Mouse (Mus musculus) midbrain, embryonic 11.5 days (tissue): Measurements from ENCODE around the gene Hip1. TPM values are rescaled to one million over a fixed set of nuclear protein-coding genes. Genes with fewer than 3 reads are reported as not detected.

ENCODE experiments used
- ATAC-seq: fragments of 200-750 bp; cut with Nextera tagmentation; 2 replicates; pipeline ENCODE4 v1.8.0; 2017; ENCODE audit warnings: moderate TSS enrichment, moderate library complexity; ENCODE audit not compliant: low FRiP score
- DNase-seq: peaks from one replicate; pipeline ENCODE4 v3.0.0; 2015; ENCODE audit warnings: low spot score; ENCODE audit errors: missing footprints
- H3K27ac ChIP-seq: fragments of 300-500 bp; sonication (generic); 2 replicates; pipeline ENCODE4 v1.5.1; 2014; ENCODE audit warnings: low read depth, low read length
- H3K27me3 ChIP-seq: fragments of 300-500 bp; sonication (generic); 2 replicates; pipeline ENCODE4 v1.6.1; 2014; ENCODE audit warnings: mild to moderate bottlenecking, low read length, moderate library complexity, mixed read lengths; ENCODE audit not compliant: control insufficient read depth, insufficient read depth
- H3K36me3 ChIP-seq: fragments of 300-500 bp; sonication (generic); 2 replicates; pipeline ENCODE4 v1.6.1; 2014; ENCODE audit warnings: mild to moderate bottlenecking, low read length, moderate library complexity, mixed read lengths; ENCODE audit not compliant: control insufficient read depth, insufficient read depth
- H3K4me1 ChIP-seq: fragments of 300-500 bp; sonication (generic); 2 replicates; pipeline ENCODE4 v1.6.1; 2014; ENCODE audit warnings: low read length; ENCODE audit not compliant: control insufficient read depth, insufficient read depth
- H3K4me2 ChIP-seq: fragments of 300-500 bp; sonication (generic); 2 replicates; pipeline ENCODE4 v1.6.1; 2014; ENCODE audit warnings: mild to moderate bottlenecking, moderate library complexity
- H3K4me3 ChIP-seq: fragments of 300-500 bp; sonication (generic); 2 replicates; pipeline ENCODE4 v1.5.1; 2014; ENCODE audit warnings: low read depth, low read length
- H3K9ac ChIP-seq: fragments of 300-500 bp; sonication (generic); 2 replicates; pipeline ENCODE4 v1.6.1; 2014; ENCODE audit warnings: low read length
- H3K9me3 ChIP-seq: fragments of 300-500 bp; sonication (generic); 2 replicates; pipeline ENCODE4 v1.6.1; 2016; ENCODE audit warnings: low read length; ENCODE audit not compliant: control insufficient read depth
- WGBS: fragments of 180-500 bp; shearing (Covaris S2); extraction: QIAGEN DNeasy Blood & Tissue Kit; methylation state at CpG from one replicate; pipeline ENCODE4 v1.1.7; 2014; 5-methylcytosine and 5-hydroxymethylcytosine counted together
- polyA plus RNA-seq: library from polyadenylated mRNA; unstranded; fragments of >200 nt; fragmentation: Nextera tagmentation; extraction: Ambion mirVana; gene quantifications from 2 replicates; pipeline ENCODE4 v1.2.1, GENCODE M21; 2014

Gene Hip1
- polyA plus RNA-seq, 1 experiment from 2014 or later = 49.4 TPM

DNA sequence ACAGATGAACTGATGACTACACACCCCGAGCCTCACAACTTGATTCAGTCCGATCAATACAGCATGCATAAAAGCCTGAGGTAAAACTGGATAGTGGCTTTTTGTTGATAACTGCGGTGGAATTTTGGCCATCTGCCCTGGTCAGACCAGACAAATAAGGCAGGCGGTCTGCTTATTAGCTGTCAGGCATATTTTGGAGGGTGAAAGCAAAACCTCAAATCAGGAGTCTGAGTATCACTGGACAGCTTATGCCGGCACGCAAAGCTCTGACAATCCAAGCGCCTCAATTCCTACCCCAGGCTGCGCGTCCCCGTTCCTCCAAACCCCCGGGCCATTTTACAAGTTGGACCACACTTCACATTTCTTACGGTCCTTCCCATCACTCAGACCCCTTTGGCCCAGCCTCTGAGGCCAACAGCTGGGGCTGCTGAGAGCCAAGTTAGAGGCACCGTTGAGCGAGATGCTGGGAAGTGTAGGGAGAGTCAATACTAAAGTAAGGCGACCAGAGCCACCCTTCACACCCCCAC lies 825 bp downstream of the Hip1 start:
- Histone ChIP-seq H3K4me3 (peak overlapping the region; percentile 74), H3K9ac (peak overlapping the region; percentile 79), H3K4me2 (peak overlapping the region; percentile 98), H3K4me1 (peaks cover 8% of the 10 kb centered on the region), H3K9me3 (no peaks in the 10 kb centered on the region), H3K27ac (no peak overlapping the region), H3K27me3 (no peaks in the 10 kb centered on the region), H3K36me3 (no peaks in the 10 kb centered on the region)
- DNase-seq (peak; percentile 93), ATAC-seq (no peak)
- 8% methylated on average over 15 of the region's 15 CpGs for WGBS

DNA sequence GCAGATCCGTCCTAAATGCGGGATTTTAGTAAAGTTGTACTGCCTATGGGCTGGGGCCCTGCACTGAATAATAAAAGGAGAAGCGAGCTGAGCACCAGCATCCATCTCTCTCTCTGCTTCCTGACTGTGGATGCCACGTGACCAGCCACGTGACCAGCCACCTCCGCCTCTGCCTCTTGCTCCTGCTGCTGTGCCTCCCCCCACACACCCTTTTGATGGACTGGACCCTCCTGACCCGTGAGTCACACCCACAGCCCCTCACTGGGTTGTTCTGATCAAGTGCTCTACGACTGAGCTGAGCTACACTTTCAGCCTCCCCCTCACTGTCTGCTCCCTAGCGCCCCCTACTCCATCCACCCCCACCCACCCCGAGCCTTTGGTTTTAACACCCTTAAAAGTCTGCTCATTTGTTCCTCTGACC lies 7.1 kb downstream of the Hip1 start:
- Histone ChIP-seq H3K4me3 (no peak overlapping the region), H3K9ac (no peak overlapping the region), H3K4me1 (no peaks in the 10 kb centered on the region), H3K36me3 (no peaks in the 10 kb centered on the region), H3K27ac (no peak overlapping the region), H3K27me3 (no peaks in the 10 kb centered on the region), H3K4me2 (no peak overlapping the region), H3K9me3 (no peaks in the 10 kb centered on the region)
- no peak for ATAC-seq
- 81% methylated on average over 10 of the region's 10 CpGs for WGBS
- no peak for DNase-seq

DNA sequence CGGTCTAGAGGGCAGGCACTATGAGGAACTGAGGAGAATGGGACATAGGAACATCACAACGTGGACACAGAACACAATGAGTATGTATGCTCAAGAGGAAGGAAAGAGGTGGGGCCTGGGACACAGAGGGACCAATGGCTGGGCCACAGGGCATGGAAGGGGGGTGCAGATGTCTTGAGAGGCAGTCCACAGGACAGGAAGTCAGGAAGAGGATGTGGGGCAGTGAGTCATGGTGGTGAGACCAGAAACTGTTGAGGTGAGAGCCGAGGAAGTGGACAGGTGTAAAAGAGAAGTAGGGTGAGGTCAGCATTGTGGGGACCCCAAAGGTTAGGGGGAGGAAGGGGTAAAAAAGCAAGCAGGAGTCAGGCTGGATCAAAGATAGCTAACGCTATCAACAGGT lies 7.6 kb downstream of the Hip1 start:
- Histone ChIP-seq H3K36me3 (no peaks in the 10 kb centered on the region), H3K9ac (no peak overlapping the region), H3K27me3 (no peaks in the 10 kb centered on the region), H3K4me2 (no peak overlapping the region), H3K9me3 (no peaks in the 10 kb centered on the region), H3K4me3 (no peak overlapping the region), H3K27ac (no peak overlapping the region), H3K4me1 (no peaks in the 10 kb centered on the region)
- DNase-seq (no peak), ATAC-seq (no peak)
- WGBS = 89% methylated on average over 4 of the region's 4 CpGs

DNA sequence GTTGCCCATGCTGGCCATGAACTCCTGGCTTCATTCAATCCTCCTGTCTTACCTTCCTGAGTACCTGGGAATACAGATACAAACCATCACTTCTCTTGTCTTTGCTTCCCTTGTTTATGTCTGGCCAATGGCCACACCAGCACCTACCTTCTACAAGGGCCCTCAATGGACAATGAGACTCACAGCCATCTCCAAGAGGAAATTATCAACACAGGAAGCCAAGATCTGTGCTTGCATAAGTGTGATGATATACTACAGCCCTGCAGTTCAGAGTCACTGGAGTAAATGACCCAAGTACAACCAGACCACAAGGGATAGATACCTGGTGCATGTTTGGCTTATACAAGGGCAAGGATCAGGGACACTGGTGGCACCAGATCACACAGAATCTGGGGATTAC lies 9.1 kb downstream of the Hip1 start:
- DNase-seq (no peak), ATAC-seq (no peak)
- H3K9ac ChIP-seq = no peak overlapping the region
- no peaks in the 10 kb centered on the region for H3K4me1 ChIP-seq
- H3K4me2 ChIP-seq = no peak overlapping the region
- H3K36me3 ChIP-seq = no peaks in the 10 kb centered on the region
- H3K27ac ChIP-seq = no peak overlapping the region
- H3K9me3 ChIP-seq = no peaks in the 10 kb centered on the region
- H3K27me3 ChIP-seq = no peaks in the 10 kb centered on the region
- no peak overlapping the region for H3K4me3 ChIP-seq

DNA sequence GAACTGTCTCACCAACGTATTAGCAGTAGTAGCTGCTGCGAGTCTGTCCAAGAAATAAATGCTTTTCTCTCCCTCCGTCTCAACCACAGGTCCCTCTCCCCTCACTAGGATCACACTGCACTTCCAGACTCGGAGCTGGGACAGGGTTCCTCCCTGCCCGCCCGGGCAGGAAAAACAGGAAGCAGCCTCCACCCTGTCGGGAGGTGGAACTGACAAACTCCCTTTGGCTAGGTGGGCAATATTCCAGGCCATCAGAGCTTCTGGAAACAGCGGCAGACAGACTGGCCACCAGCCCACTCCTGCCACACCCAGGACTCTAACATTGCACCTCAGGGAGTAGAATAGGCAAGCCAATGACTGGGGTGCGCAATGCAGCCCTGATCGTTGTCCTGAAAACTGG lies 11.5 kb downstream of the Hip1 start:
- Histone ChIP-seq H3K4me3 (no peak overlapping the region), H3K9me3 (no peaks in the 10 kb centered on the region), H3K4me1 (no peaks in the 10 kb centered on the region), H3K4me2 (no peak overlapping the region), H3K36me3 (no peaks in the 10 kb centered on the region), H3K27ac (no peak overlapping the region), H3K9ac (no peak overlapping the region; the same call in 1 of the 2 replicates), H3K27me3 (no peaks in the 10 kb centered on the region)
- 88% methylated on average over 10 of the region's 10 CpGs for WGBS
- DNase-seq (no peak), ATAC-seq (no peak)

DNA sequence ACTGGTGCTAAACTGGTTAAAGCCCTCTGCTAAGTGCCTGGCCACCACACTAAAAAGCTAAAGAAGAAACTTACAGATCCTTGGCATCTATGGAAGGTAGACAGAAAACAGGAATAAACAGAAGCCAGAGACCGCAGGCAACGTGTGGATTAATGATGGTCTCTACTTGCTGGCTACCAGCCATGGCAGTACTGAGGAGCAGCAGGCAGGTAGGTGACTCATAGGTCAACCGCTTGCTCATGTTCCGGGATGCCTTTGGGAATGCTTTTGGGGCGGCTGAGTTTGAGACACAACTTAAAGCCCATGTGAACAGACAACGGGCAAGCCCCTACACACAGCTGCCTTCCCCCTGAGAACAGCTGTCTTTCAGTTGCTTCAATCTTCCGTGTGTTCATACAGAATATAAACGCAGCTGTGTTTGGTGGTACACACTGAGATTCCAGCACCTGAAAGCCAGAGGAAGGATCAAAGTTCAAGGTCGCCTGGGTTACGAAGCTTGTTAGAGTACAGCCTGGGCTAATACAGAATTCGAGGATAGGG lies 13.5 kb downstream of the Hip1 start:
- H3K27me3 ChIP-seq = no peaks in the 10 kb centered on the region
- no peaks in the 10 kb centered on the region for H3K9me3 ChIP-seq
- no peak overlapping the region for H3K9ac ChIP-seq
- DNase-seq = peak; percentile 60
- H3K36me3 ChIP-seq = no peaks in the 10 kb centered on the region
- H3K4me2 ChIP-seq = no peak overlapping the region
- H3K27ac ChIP-seq = no peak overlapping the region
- no peak for ATAC-seq
- H3K4me1 ChIP-seq = 0 out of 2 replicates have a peak, but pooled peaks cover 2% of the 10 kb centered on the region
- no peak overlapping the region for H3K4me3 ChIP-seq
- WGBS = 89% methylated on average over 11 of the region's 11 CpGs

DNA sequence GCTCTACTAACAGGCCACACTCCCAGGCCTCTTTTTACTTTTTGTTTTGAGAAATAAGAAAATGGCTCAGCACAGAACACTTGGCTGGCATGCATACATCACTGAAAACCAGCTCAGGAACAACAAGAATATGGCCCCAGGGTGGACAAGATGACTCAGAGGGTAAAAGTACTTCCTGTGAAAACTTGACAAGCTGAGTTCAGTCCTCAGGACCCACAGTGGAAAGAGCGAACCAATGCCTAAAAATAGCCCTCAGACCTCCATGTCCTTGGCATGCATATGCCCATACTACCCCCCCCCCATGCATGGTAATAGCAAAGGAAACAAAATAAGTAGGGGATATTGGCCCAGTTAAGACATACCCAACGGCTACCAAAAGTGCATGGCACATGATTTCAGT lies 15.0 kb downstream of the Hip1 start:
- Histone ChIP-seq H3K27ac (no peak overlapping the region), H3K9me3 (no peaks in the 10 kb centered on the region), H3K4me2 (no peak overlapping the region), H3K9ac (no peak overlapping the region), H3K27me3 (no peaks in the 10 kb centered on the region), H3K4me1 (0 out of 2 replicates have a peak, but pooled peaks cover 2% of the 10 kb centered on the region), H3K36me3 (no peaks in the 10 kb centered on the region), H3K4me3 (no peak overlapping the region)
- 80% methylated on average over 2 of the region's 2 CpGs for WGBS
- ATAC-seq = no peak
- no peak for DNase-seq

DNA sequence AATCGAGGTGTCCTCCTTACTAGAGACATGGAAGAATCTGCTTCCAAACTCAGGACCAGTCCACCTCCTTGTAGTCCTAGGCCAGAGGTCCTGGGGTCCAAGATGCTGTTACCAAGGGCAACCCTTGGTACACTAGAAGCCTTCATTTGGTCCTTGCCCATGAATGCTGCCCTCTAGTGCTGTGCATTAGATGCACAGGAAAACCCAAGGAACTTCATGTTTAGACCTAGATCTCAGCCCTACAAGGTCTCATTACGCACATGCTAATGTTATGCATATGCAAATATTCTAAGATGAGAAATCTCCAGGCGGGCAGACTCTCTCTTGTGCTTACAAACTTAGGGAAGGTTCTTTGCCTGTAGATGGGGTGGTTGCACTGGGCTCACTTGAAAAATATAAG lies 15.6 kb downstream of the Hip1 start:
- H3K27me3 ChIP-seq = no peaks in the 10 kb centered on the region
- no peak overlapping the region for H3K4me3 ChIP-seq
- H3K4me2 ChIP-seq = no peak overlapping the region
- H3K36me3 ChIP-seq = no peaks in the 10 kb centered on the region
- peak; percentile 75 for DNase-seq
- whole genome bisulfite sequencing = 72% methylated on average over 3 of the region's 3 CpGs
- no peak overlapping the region for H3K27ac ChIP-seq
- ATAC-seq = no peak
- H3K9me3 ChIP-seq = no peaks in the 10 kb centered on the region
- 0 out of 2 replicates have a peak, but pooled peaks cover 2% of the 10 kb centered on the region for H3K4me1 ChIP-seq
- H3K9ac ChIP-seq = no peak overlapping the region

DNA sequence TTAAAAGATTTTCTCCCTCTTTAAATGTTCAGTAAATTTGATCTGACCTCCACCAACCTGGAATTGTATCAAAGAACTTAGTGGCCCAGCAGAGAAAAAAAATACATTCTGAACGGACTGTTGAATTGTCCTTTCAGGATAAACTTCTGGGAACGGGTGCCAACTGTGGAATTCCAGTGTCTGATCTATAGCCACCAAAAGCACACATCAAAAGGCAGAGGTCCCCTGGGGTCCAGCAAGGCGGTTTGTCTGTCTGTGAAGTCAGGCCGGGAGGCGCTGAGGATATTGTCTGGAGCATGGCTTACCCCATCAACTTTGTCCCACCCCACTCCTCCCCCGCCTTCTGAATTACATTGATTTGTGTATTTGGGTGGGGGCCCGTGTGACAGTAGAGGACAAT lies 16.9 kb downstream of the Hip1 start:
- H3K9me3 ChIP-seq = no peaks in the 10 kb centered on the region
- no peaks in the 10 kb centered on the region for H3K36me3 ChIP-seq
- H3K27me3 ChIP-seq = no peaks in the 10 kb centered on the region
- DNase-seq (peak; percentile 61), ATAC-seq (no peak)
- WGBS = 43% methylated on average over 7 of the region's 7 CpGs
- 0 out of 2 replicates have a peak, but pooled peaks cover 2% of the 10 kb centered on the region for H3K4me1 ChIP-seq
- no peak overlapping the region for H3K4me3 ChIP-seq
- H3K27ac ChIP-seq = no peak overlapping the region
- no peak overlapping the region for H3K4me2 ChIP-seq
- H3K9ac ChIP-seq = no peak overlapping the region
